Mouse (Mus musculus) olfactory bulb, adult 2 months (tissue): Measurements from ENCODE around the gene Ubap2.

Experiments
- CTCF ChIP-seq: fragments of 200-500 bp; IDR thresholded peaks from 2 replicates; pipeline ENCODE4 v1.5.1; 2012; ENCODE audit warnings: low read depth, mild to moderate bottlenecking, low read length, moderate library complexity; ENCODE audit not compliant: insufficient read depth
- POLR2A ChIP-seq: fragments of 200-500 bp; IDR thresholded peaks from 2 replicates; pipeline ENCODE4 v1.6.1; 2012; ENCODE audit warnings: mild to moderate bottlenecking, low read depth, low read length, moderate library complexity; ENCODE audit not compliant: insufficient read depth

DNA sequence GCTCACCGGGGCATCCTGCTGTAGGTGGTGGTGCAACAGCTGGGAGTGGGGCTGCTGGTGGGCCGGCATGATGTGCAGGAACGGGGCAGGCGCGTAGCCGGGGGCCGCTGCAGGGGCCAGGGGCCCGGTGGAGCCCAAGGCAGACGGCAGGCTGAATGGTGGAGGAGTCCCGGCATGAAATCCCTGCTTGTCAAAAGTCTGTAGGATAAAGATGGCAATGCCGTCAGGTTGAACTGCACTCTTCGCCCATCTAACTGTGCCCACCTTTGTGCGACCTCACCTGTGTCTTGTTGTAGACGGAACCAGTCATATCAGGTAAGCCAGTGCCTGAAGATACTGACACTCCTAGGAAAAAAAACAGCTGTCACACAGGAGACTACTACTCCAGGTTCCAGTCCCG lies 79.6 kb downstream of the Ubap2 start:
- TF ChIP-seq CTCF (no peak), POLR2A (no peak)
